Mouse (Mus musculus) cortical plate, adult 2 months (tissue): ENCODE measurements around the gene Mvk. TPM values are rescaled to one million over a fixed set of nuclear protein-coding genes. Genes with fewer than 3 reads are reported as not detected.

ENCODE experiments used
- H3K27ac ChIP-seq: fragments of 200-500 bp; 2 replicates; pipeline ENCODE4 v1.5.1; 2012; ENCODE audit warnings: low read length, control low read depth, inconsistent platforms; ENCODE audit not compliant: insufficient read depth
- H3K4me1 ChIP-seq: fragments of 200-500 bp; 2 replicates; pipeline ENCODE4 v1.6.1; 2011; ENCODE audit warnings: low read length; ENCODE audit not compliant: control insufficient read depth, insufficient read depth
- H3K4me3 ChIP-seq: fragments of 200-500 bp; 2 replicates; pipeline ENCODE4 v1.5.1; 2011; ENCODE audit warnings: mild to moderate bottlenecking, low read length, control low read depth; ENCODE audit not compliant: insufficient read depth
- CTCF ChIP-seq: fragments of 200-500 bp; IDR thresholded peaks from 2 replicates; pipeline ENCODE4 v1.5.1; 2011; ENCODE audit warnings: mild to moderate bottlenecking, control low read depth, low read length; ENCODE audit not compliant: insufficient read depth; ENCODE audit errors: extremely low read depth
- POLR2A ChIP-seq: fragments of 200-500 bp; IDR thresholded peaks from 2 replicates; pipeline ENCODE4 v1.6.1; 2011; ENCODE audit warnings: mild to moderate bottlenecking, low read length, control low read depth; ENCODE audit not compliant: insufficient read depth; ENCODE audit errors: extremely low read depth
- polyA plus RNA-seq: library from polyadenylated mRNA; depleted of rRNA; stranded (reverse); fragments of >200 nt; gene quantifications from 2 replicates; pipeline ENCODE4 v1.2.3, GENCODE M21; 2012

Mvk gene
- polyA plus RNA-seq, 1 experiment: 39.5 TPM

DNA sequence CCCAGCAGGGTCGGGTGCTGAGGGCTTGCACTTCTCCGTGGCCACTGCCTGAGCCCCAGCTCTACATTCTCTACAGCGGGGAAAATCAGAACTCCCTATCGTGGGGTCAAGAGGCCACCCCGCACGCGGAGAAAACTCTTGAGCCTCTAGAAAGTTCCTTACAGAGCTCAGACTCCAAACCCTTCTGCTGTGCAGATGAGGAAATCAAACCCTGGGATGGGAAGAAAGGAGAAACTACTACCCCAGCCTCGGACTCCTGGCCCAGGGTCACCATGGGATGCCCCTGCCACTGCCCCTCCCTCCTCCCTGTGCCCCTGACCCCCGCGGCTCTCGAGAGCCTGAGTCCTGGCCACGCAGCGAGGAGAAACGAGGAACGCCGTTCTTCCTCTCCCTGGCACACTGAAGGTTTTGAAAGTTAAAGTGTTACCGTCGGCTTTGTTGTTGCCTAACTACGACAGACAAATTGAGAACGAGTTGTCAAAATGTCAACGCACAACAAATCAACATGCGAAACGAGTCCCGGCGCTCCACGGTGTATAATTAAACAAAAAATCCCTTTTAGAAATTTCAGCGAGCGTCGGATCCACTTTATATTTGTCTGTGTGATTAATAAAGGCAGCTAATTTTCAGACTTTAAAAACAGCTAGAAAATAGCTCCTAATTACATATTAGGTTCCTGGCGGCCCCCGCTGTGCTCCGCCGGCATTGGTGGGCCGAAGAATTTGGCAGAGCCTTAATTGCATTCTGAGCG is 30.8 kb downstream of the Mvk start:
- no peaks in the 10 kb centered on the region; the same call in 1 of the 2 replicates for H3K4me1 ChIP-seq
- no peak overlapping the region for H3K27ac ChIP-seq
- no peak overlapping the region for H3K4me3 ChIP-seq
- TF ChIP-seq POLR2A (no peak), CTCF (no peak)

GRCm38 (mm10) chr5:114478267-114478666 is 34.2 kb downstream of the Mvk start:
- Histone ChIP-seq H3K4me3 (no peak overlapping the region), H3K4me1 (no peaks in the 10 kb centered on the region; the same call in 1 of the 2 replicates), H3K27ac (no peak overlapping the region)
- TF ChIP-seq POLR2A (no peak), CTCF (no peak)

- no peak for TF ChIP-seq CTCF
- no peak for TF ChIP-seq POLR2A
- H3K27ac ChIP-seq: no peak overlapping the region
- no peak overlapping the region for H3K4me3 ChIP-seq
- H3K4me1 ChIP-seq: no peaks in the 10 kb centered on the region
These were observed 38.5 kb downstream of the Mvk start for GRCm38 (mm10) chr5:114482587-114483011.

GRCm38 (mm10) chr5:114485685-114486084 is 41.6 kb downstream of the Mvk start:
- no peaks in the 10 kb centered on the region for H3K4me1 ChIP-seq

DNA sequence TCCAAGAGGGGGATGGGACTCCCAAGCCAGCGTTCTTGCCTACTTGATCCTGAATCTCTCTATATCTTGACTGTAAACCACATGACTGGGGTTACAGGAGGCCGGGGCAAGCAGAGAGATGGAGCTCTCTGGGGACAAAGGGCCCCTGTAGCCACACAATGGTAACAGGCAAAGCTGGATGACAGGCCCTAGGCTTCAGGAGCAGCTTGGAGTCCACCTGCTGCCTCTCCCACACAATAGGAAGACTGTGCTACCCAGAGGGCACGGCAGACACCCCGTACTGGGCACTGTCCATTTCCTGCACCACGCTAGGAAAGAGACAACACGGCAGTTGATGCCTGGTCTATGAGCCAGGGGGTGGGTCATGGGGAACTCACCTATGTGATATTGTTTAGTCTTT is 45.5 kb downstream of the Mvk start:
- Histone ChIP-seq H3K4me1 (no peaks in the 10 kb centered on the region), H3K4me3 (no peak overlapping the region), H3K27ac (peak overlapping the region; percentile 77)
- no peak for TF ChIP-seq CTCF
- no peak for TF ChIP-seq POLR2A

More at GRCm38 (mm10) chr5:114485685-114486084, 41.6 kb downstream of the Mvk start:
- no peak for TF ChIP-seq CTCF
- TF ChIP-seq POLR2A: no peak
- H3K4me3 ChIP-seq: no peak overlapping the region
- no peak overlapping the region for H3K27ac ChIP-seq

- no peak for TF ChIP-seq POLR2A
- no peaks in the 10 kb centered on the region for H3K4me1 ChIP-seq
- no peak overlapping the region for H3K4me3 ChIP-seq
- no peak overlapping the region for H3K27ac ChIP-seq
These were observed 46.2 kb downstream of the Mvk start for GRCm38 (mm10) chr5:114490241-114490640.

DNA sequence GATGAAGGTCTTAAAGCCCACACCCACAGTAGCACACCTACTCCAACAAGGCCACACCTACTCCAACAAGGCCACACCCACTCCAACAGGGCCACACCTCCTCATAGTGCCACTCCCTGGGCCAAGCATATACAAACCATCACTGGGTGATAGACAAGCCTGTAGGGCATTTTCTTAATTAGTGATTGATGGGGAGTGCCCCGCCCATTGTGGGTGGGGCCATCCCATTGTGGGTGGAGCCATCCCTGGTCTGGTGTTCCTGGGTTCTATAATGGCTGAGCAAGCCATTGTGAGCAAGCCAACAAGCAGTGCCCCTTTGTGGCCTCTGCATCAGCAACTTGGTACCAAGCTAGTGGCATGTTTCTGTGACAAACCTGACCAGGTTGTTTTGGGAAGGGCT is 50.7 kb downstream of the Mvk start:
- TF ChIP-seq CTCF (no peak), POLR2A (no peak)
- no peak overlapping the region for H3K27ac ChIP-seq
- H3K4me3 ChIP-seq: no peak overlapping the region
- H3K4me1 ChIP-seq: no peaks in the 10 kb centered on the region

DNA sequence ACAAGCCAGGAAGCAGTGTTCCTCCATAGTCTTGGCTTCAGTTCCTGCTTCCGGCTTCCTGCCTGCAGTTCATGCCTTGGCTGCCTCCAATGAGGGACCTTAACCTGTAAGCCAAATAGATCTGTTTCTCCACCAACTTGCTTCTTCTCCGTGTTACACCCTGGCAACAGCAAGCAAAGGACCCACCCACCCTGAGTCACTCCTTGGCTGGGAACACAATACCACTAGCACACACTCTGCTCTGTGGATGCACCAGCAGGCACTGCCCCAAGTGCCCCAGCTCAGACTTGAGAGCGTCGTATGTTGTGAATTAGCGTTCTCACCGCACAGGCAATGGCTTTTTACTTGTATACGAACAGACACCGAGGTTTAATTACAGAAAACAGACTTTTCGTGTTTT is 57.2 kb downstream of the Mvk start:
- H3K4me1 ChIP-seq: no peaks in the 10 kb centered on the region
- no peak overlapping the region for H3K27ac ChIP-seq
- TF ChIP-seq POLR2A (no peak), CTCF (no peak)
- H3K4me3 ChIP-seq: no peak overlapping the region

DNA sequence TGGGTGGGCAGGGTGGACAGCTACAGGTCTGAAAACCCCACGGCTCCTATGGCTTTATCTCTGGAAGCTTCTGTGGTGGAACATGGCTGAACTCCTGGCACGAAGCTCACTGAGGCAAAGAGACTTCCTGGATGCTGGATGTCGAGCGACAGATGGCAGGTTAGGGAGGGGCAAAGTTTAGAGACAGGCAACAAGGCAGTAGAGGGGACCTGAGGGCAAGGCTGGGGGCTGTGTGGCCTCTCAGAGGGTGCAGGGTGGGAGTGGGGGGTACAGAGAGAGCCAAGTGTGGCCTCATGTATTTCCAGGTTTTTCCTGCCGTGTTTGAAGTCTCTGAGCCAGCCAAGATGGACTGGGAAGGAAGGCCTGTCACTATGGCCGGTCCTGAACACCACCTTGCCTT is 60.8 kb downstream of the Mvk start:
- H3K4me1 ChIP-seq: no peaks in the 10 kb centered on the region
- no peak overlapping the region for H3K27ac ChIP-seq
- H3K4me3 ChIP-seq: no peak overlapping the region
- TF ChIP-seq CTCF: no peak
- no peak for TF ChIP-seq POLR2A
